25 mouse cellular contexts compared by ENCODE assay signal in the genomic region with DNA sequence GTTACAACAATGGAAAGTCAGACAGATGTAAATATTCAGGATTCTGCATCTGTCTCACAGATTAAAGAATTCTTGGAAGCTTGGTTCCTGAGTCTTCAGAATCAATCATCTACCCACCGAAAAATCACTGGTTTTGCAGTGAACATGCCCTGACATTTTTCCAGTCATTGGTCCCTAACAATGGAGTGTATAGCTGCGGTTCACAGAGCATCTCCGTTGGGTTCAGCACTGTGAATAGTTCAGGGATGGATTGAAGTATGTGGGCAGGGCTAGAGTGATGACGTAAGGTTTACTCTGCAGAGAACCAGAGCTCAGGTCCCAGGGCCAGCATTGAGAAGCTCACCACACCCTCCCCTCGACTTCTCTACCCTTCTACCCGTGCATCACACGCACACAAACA. TPM values are rescaled to one million over a fixed set of nuclear protein-coding genes. Genes with fewer than 3 reads are reported as not detected.
A peak's percentile ranks its signal among the peaks of the same experiment; 100 is the strongest.
DNase-seq lines count a peak whose midpoint lies in the region; ATAC-seq and TF ChIP-seq lines count a peak whose summit lies in the region.
"Had no signal": no experiment of that assay in that cellular context is flagged by ENCODE, and none has a peak within 500 bp of the region (broad histone marks: within the 10 kb centered on the region; RNA-seq: fewer than 3 reads in every experiment).

No protein-coding gene starts in this region.

- no peaks in the 10 kb centered on the region for H3K4me1 ChIP-seq in forebrain, embryonic 14.5 days (ENCODE audit: control insufficient read depth, insufficient read depth, low read length)
- H3K4me1 ChIP-seq: heart, embryonic 15.5 days; hindbrain, embryonic 15.5 days; intestine, embryonic 15.5 days; liver, embryonic 15.5 days; lung, embryonic 15.5 days; megakaryocyte, embryonic 14.5 days; midbrain, embryonic 15.5 days; neural tube, embryonic 13.5 days had no signal

- WGBS in forebrain, embryonic 14.5 days = 68% methylated on average over 7 of the region's 7 CpGs

- peak; percentile 48 for DNase-seq in embryo, embryonic 10 days (ENCODE audit: low spot score)
- DNase-seq in embryo, embryonic 11 days = no peak
- no peak for DNase-seq in layer of hippocampus, adult 2 months (ENCODE audit: low spot score in 2 of 2)
- DNase-seq in layer of hippocampus, adult 8-10 months (ENCODE audit: low spot score in 2 of 2) = no peak
- DNase-seq in forebrain, embryonic 14.5 days (ENCODE audit: low spot score) = no peak
- no peak for DNase-seq in right cerebral cortex, postnatal 4 days
- DNase-seq in left cerebral cortex, adult 18-20 months (ENCODE audit: low spot score in 2 of 2) = no peak
- DNase-seq: adrenal gland, adult 2 months; cerebellum, adult 11 months; gastrocnemius, adult 2 months; heart, postnatal 36 days; liver; lung, postnatal 36 days; thymus, adult 2 months; thymus, postnatal 4 days had no signal

- H3K4me3 ChIP-seq in layer of hippocampus, adult 2 months = no peak overlapping the region
- no peak overlapping the region for H3K4me3 ChIP-seq in forebrain, embryonic 14.5 days (ENCODE audit: low read depth, low read length)
- H3K4me3 ChIP-seq: gastrocnemius, adult 2 months; heart, embryonic 15.5 days; hindbrain, embryonic 15.5 days; intestine, embryonic 15.5 days; kidney, embryonic 15.5 days; limb, embryonic 10.5 days; liver, embryonic 15.5 days; lung, embryonic 15.5 days; megakaryocyte, embryonic 14.5 days; midbrain, embryonic 15.5 days; neural tube, embryonic 13.5 days had no signal

- peak overlapping the region; percentile 48; the same call in 1 of the 2 replicates for H3K27ac ChIP-seq in layer of hippocampus, adult 2 months
- no peak overlapping the region for H3K27ac ChIP-seq in forebrain, embryonic 14.5 days (ENCODE audit: low read depth, low read length)
- H3K27ac ChIP-seq: gastrocnemius, adult 2 months; heart, embryonic 15.5 days; hindbrain, embryonic 15.5 days; intestine, embryonic 15.5 days; kidney, embryonic 15.5 days; limb, embryonic 10.5 days; liver, embryonic 15.5 days; lung, embryonic 15.5 days; midbrain, embryonic 15.5 days; neural tube, embryonic 13.5 days had no signal

- no peaks in the 10 kb centered on the region for H3K36me3 ChIP-seq in forebrain, embryonic 14.5 days (ENCODE audit: control insufficient read depth, insufficient read depth, low read length)
- H3K36me3 ChIP-seq: heart, embryonic 15.5 days; hindbrain, embryonic 15.5 days; intestine, embryonic 15.5 days; kidney, embryonic 15.5 days; limb, embryonic 10.5 days; liver, embryonic 15.5 days; lung, embryonic 15.5 days; midbrain, embryonic 15.5 days; neural tube, embryonic 13.5 days had no signal

- ATAC-seq in forebrain, embryonic 14.5 days = 0 out of 2 replicates have a peak, but pooled peaks have one; percentile 42
- ATAC-seq: intestine, embryonic 15.5 days; midbrain, embryonic 15.5 days had no signal

- no peak for TF ChIP-seq CTCF in layer of hippocampus, adult 2 months (conservative IDR thresholded peaks at IDR 0.05)

- H3K4me2 ChIP-seq in forebrain, embryonic 14.5 days (ENCODE audit: low read length) = no peak overlapping the region
- H3K4me2 ChIP-seq: heart, embryonic 15.5 days; hindbrain, embryonic 15.5 days; intestine, embryonic 15.5 days; kidney, embryonic 15.5 days; liver, embryonic 15.5 days; lung, embryonic 15.5 days; midbrain, embryonic 15.5 days; neural tube, embryonic 13.5 days had no signal

- H3K27me3 ChIP-seq in forebrain, embryonic 14.5 days (replicated peaks; ENCODE audit: control insufficient read depth, insufficient read depth, low read length) = no peaks in the 10 kb centered on the region
- H3K27me3 ChIP-seq: heart, embryonic 15.5 days; hindbrain, embryonic 15.5 days; intestine, embryonic 15.5 days; kidney, embryonic 15.5 days; liver, embryonic 15.5 days; lung, embryonic 15.5 days; megakaryocyte, embryonic 14.5 days; midbrain, embryonic 15.5 days; neural tube, embryonic 13.5 days had no signal

- H3K9me3 ChIP-seq in forebrain, embryonic 14.5 days (replicated peaks; ENCODE audit: control insufficient read depth, low read length) = no peaks in the 10 kb centered on the region
- H3K9me3 ChIP-seq: hindbrain, embryonic 15.5 days; intestine, embryonic 15.5 days; limb, embryonic 10.5 days; midbrain, embryonic 15.5 days had no signal

- no peak overlapping the region for H3K9ac ChIP-seq in forebrain, embryonic 14.5 days (ENCODE audit: low read length)
- H3K9ac ChIP-seq: heart, embryonic 15.5 days; hindbrain, embryonic 15.5 days; intestine, embryonic 15.5 days; kidney, embryonic 15.5 days; liver, embryonic 15.5 days; lung, embryonic 15.5 days; midbrain, embryonic 15.5 days; neural tube, embryonic 13.5 days had no signal

RNA-seq across cellular contexts. Expression of a gene that starts 56.5 kb away (rescaled TPM):
- 10 to 100 TPM; 96.9 to 98.5 TPM for total RNA-seq in layer of hippocampus, adult 2 months (2021)
- total RNA-seq in layer of hippocampus, adult 8-10 months (2022) = 100 to 1,000 TPM; 105 to 112 (median 107) TPM
- polyA plus RNA-seq in forebrain, embryonic 14.5 days (2014; fragmentation: Nextera tagmentation; extraction: Ambion mirVana) = 94.2 and 97.2 TPM in 2 replicates
- 100 to 1,000 TPM; 107 to 108 TPM for total RNA-seq in left cerebral cortex, adult 18-20 months (2021)
